Mouse (Mus musculus): ENCODE results near the gene Dennd1a. TPM values are rescaled to one million over a fixed set of nuclear protein-coding genes. Genes with fewer than 3 reads are reported as not detected.
A peak's percentile ranks its signal among the peaks of the same experiment; 100 is the strongest.

The Dennd1a gene
- polyA plus RNA-seq, 1 experiment from 2014 or later, result 10.9 TPM

GRCm38 (mm10) chr2:37769793-37770192 is 517.4 kb downstream of the Dennd1a start:
- Histone ChIP-seq H3K27me3 (replicated peaks; ENCODE audit: control insufficient read depth, insufficient read depth, low read length) (no peaks in the 10 kb centered on the region), H3K9ac (ENCODE audit: low read depth, low read length) (no peak overlapping the region), H3K9me3 (ENCODE audit: control insufficient read depth, low read length) (no peaks in the 10 kb centered on the region), H3K4me2 (ENCODE audit: low read depth, low read length) (no peak overlapping the region), H3K36me3 (ENCODE audit: control insufficient read depth, insufficient read depth, low read length) (no peaks in the 10 kb centered on the region), H3K4me3 (ENCODE audit: low read depth, low read length) (no peak overlapping the region), H3K27ac (replicated peaks; ENCODE audit: low read depth, low read length) (no peak overlapping the region), H3K4me1 (ENCODE audit: control insufficient read depth, insufficient read depth, low read length) (peaks cover 50% of the 10 kb centered on the region)
- WGBS, result 81% methylated on average over 8 of the region's 8 CpGs
- ATAC-seq (ENCODE audit: low read depth) (no peak), DNase-seq (ENCODE audit: low spot score) (no peak)

- Histone ChIP-seq H3K36me3 (ENCODE audit: control insufficient read depth, insufficient read depth, low read length) (no peaks in the 10 kb centered on the region), H3K27ac (replicated peaks; ENCODE audit: low read depth, low read length) (no peak overlapping the region; the same call in 1 of the 2 replicates), H3K27me3 (replicated peaks; ENCODE audit: control insufficient read depth, insufficient read depth, low read length) (no peaks in the 10 kb centered on the region), H3K9me3 (ENCODE audit: control insufficient read depth, low read length) (no peaks in the 10 kb centered on the region), H3K4me3 (ENCODE audit: low read depth, low read length) (no peak overlapping the region), H3K9ac (ENCODE audit: low read depth, low read length) (no peak overlapping the region), H3K4me2 (ENCODE audit: low read depth, low read length) (no peak overlapping the region), H3K4me1 (ENCODE audit: control insufficient read depth, insufficient read depth, low read length) (peaks cover 50% of the 10 kb centered on the region)
- peak; percentile 48 for ATAC-seq (ENCODE audit: low read depth)
- peak; percentile 85 for DNase-seq (ENCODE audit: low spot score)
- 36% methylated on average over 2 of the region's 2 CpGs for WGBS
Measured at GRCm38 (mm10) chr2:37768903-37769302, 518.3 kb downstream of the Dennd1a start.

- WGBS, result 65% methylated on average over 3 of the region's 3 CpGs
- Histone ChIP-seq H3K4me3 (ENCODE audit: low read depth, low read length) (no peak overlapping the region), H3K36me3 (ENCODE audit: control insufficient read depth, insufficient read depth, low read length) (no peaks in the 10 kb centered on the region), H3K9me3 (ENCODE audit: control insufficient read depth, low read length) (no peaks in the 10 kb centered on the region), H3K4me1 (ENCODE audit: control insufficient read depth, insufficient read depth, low read length) (peaks cover 50% of the 10 kb centered on the region), H3K9ac (ENCODE audit: low read depth, low read length) (no peak overlapping the region), H3K4me2 (ENCODE audit: low read depth, low read length) (no peak overlapping the region), H3K27ac (replicated peaks; ENCODE audit: low read depth, low read length) (0 out of 2 replicates have a peak overlapping the region, but pooled peaks have one; percentile 8), H3K27me3 (replicated peaks; ENCODE audit: control insufficient read depth, insufficient read depth, low read length) (no peaks in the 10 kb centered on the region)
- DNase-seq (ENCODE audit: low spot score) (no peak), ATAC-seq (ENCODE audit: low read depth) (no peak)
Measured at GRCm38 (mm10) chr2:37767739-37768138, 519.5 kb downstream of the Dennd1a start.

- peak; percentile 13 for ATAC-seq (ENCODE audit: low read depth)
Measured at GRCm38 (mm10) chr2:37767080-37767547, 520.1 kb downstream of the Dennd1a start.

GRCm38 (mm10) chr2:37766027-37766761 is 521.0 kb downstream of the Dennd1a start:
- H3K27ac ChIP-seq (replicated peaks; ENCODE audit: low read depth, low read length), result peak overlapping the region; percentile 3; the same call in 1 of the 2 replicates
- peaks cover 46% of the 10 kb centered on the region for H3K4me1 ChIP-seq (ENCODE audit: control insufficient read depth, insufficient read depth, low read length)
- DNase-seq (ENCODE audit: low spot score) (peak; percentile 59), ATAC-seq (ENCODE audit: low read depth) (peak; percentile 44)
- H3K9me3 ChIP-seq (ENCODE audit: control insufficient read depth, low read length), result no peaks in the 10 kb centered on the region
- H3K4me3 ChIP-seq (ENCODE audit: low read depth, low read length), result no peak overlapping the region
- no peak overlapping the region for H3K9ac ChIP-seq (ENCODE audit: low read depth, low read length)
- no peak overlapping the region for H3K4me2 ChIP-seq (ENCODE audit: low read depth, low read length)
- H3K27me3 ChIP-seq (replicated peaks; ENCODE audit: control insufficient read depth, insufficient read depth, low read length), result no peaks in the 10 kb centered on the region
- no peaks in the 10 kb centered on the region for H3K36me3 ChIP-seq (ENCODE audit: control insufficient read depth, insufficient read depth, low read length)
- WGBS, result 29% methylated on average over 11 of the region's 11 CpGs

More at GRCm38 (mm10) chr2:37767080-37767547, 520.1 kb downstream of the Dennd1a start:
- peak overlapping the region; percentile 8; the same call in 1 of the 2 replicates for H3K27ac ChIP-seq (replicated peaks; ENCODE audit: low read depth, low read length)
- no peak overlapping the region for H3K4me2 ChIP-seq (ENCODE audit: low read depth, low read length)
- no peak overlapping the region for H3K9ac ChIP-seq (ENCODE audit: low read depth, low read length)
- 3% methylated on average over 9 of the region's 9 CpGs for WGBS
- no peak overlapping the region for H3K4me3 ChIP-seq (ENCODE audit: low read depth, low read length)
- H3K9me3 ChIP-seq (ENCODE audit: control insufficient read depth, low read length), result no peaks in the 10 kb centered on the region
- H3K36me3 ChIP-seq (ENCODE audit: control insufficient read depth, insufficient read depth, low read length), result no peaks in the 10 kb centered on the region
- no peaks in the 10 kb centered on the region for H3K27me3 ChIP-seq (replicated peaks; ENCODE audit: control insufficient read depth, insufficient read depth, low read length)
- DNase-seq (ENCODE audit: low spot score), result peak; percentile 79
- peaks cover 50% of the 10 kb centered on the region for H3K4me1 ChIP-seq (ENCODE audit: control insufficient read depth, insufficient read depth, low read length)

GRCm38 (mm10) chr2:37765082-37765483 is 522.1 kb downstream of the Dennd1a start:
- H3K4me1 ChIP-seq (ENCODE audit: control insufficient read depth, insufficient read depth, low read length), result peaks cover 42% of the 10 kb centered on the region
- no peaks in the 10 kb centered on the region for H3K36me3 ChIP-seq (ENCODE audit: control insufficient read depth, insufficient read depth, low read length)
- H3K27ac ChIP-seq (replicated peaks; ENCODE audit: low read depth, low read length), result no peak overlapping the region
- no peak overlapping the region for H3K9ac ChIP-seq (ENCODE audit: low read depth, low read length)
- ATAC-seq (ENCODE audit: low read depth) (no peak; the same call in 1 of the 2 replicates), DNase-seq (ENCODE audit: low spot score) (no peak)
- H3K27me3 ChIP-seq (replicated peaks; ENCODE audit: control insufficient read depth, insufficient read depth, low read length), result no peaks in the 10 kb centered on the region
- H3K9me3 ChIP-seq (ENCODE audit: control insufficient read depth, low read length), result no peaks in the 10 kb centered on the region
- H3K4me2 ChIP-seq (ENCODE audit: low read depth, low read length), result peak overlapping the region; percentile 14; the same call in 1 of the 2 replicates
- 23% methylated on average over 21 of the region's 21 CpGs for WGBS
- H3K4me3 ChIP-seq (ENCODE audit: low read depth, low read length), result no peak overlapping the region

GRCm38 (mm10) chr2:37764514-37764913 is 522.7 kb downstream of the Dennd1a start:
- Histone ChIP-seq H3K9ac (ENCODE audit: low read depth, low read length) (no peak overlapping the region), H3K4me2 (ENCODE audit: low read depth, low read length) (no peak overlapping the region), H3K4me3 (ENCODE audit: low read depth, low read length) (no peak overlapping the region), H3K9me3 (ENCODE audit: control insufficient read depth, low read length) (no peaks in the 10 kb centered on the region), H3K27ac (replicated peaks; ENCODE audit: low read depth, low read length) (no peak overlapping the region), H3K27me3 (replicated peaks; ENCODE audit: control insufficient read depth, insufficient read depth, low read length) (no peaks in the 10 kb centered on the region), H3K4me1 (ENCODE audit: control insufficient read depth, insufficient read depth, low read length) (peaks cover 39% of the 10 kb centered on the region), H3K36me3 (ENCODE audit: control insufficient read depth, insufficient read depth, low read length) (no peaks in the 10 kb centered on the region)
- 72% methylated on average over 2 of the region's 2 CpGs for WGBS
- ATAC-seq (ENCODE audit: low read depth) (no peak), DNase-seq (ENCODE audit: low spot score) (no peak)

- ATAC-seq (ENCODE audit: low read depth) (no peak), DNase-seq (ENCODE audit: low spot score) (no peak)
- no peak overlapping the region for H3K4me2 ChIP-seq (ENCODE audit: low read depth, low read length)
- WGBS, result 36% methylated on average over 3 of the region's 3 CpGs
- no peaks in the 10 kb centered on the region for H3K36me3 ChIP-seq (ENCODE audit: control insufficient read depth, insufficient read depth, low read length)
- no peak overlapping the region for H3K27ac ChIP-seq (replicated peaks; ENCODE audit: low read depth, low read length)
- H3K4me1 ChIP-seq (ENCODE audit: control insufficient read depth, insufficient read depth, low read length), result peaks cover 36% of the 10 kb centered on the region
- H3K4me3 ChIP-seq (ENCODE audit: low read depth, low read length), result no peak overlapping the region
- no peaks in the 10 kb centered on the region for H3K27me3 ChIP-seq (replicated peaks; ENCODE audit: control insufficient read depth, insufficient read depth, low read length)
- no peaks in the 10 kb centered on the region for H3K9me3 ChIP-seq (ENCODE audit: control insufficient read depth, low read length)
- no peak overlapping the region for H3K9ac ChIP-seq (ENCODE audit: low read depth, low read length)
Measured at GRCm38 (mm10) chr2:37763638-37764037, 523.6 kb downstream of the Dennd1a start.

- H3K27ac ChIP-seq (replicated peaks; ENCODE audit: low read depth, low read length), result no peak overlapping the region
- no peak overlapping the region for H3K4me2 ChIP-seq (ENCODE audit: low read depth, low read length)
- DNase-seq (ENCODE audit: low spot score) (no peak), ATAC-seq (ENCODE audit: low read depth) (no peak)
- 44% methylated on average over 6 of the region's 6 CpGs for WGBS
- H3K4me1 ChIP-seq (ENCODE audit: control insufficient read depth, insufficient read depth, low read length), result peaks cover 26% of the 10 kb centered on the region
- no peak overlapping the region for H3K4me3 ChIP-seq (ENCODE audit: low read depth, low read length)
- no peaks in the 10 kb centered on the region for H3K9me3 ChIP-seq (ENCODE audit: control insufficient read depth, low read length)
- no peaks in the 10 kb centered on the region for H3K36me3 ChIP-seq (ENCODE audit: control insufficient read depth, insufficient read depth, low read length)
- H3K27me3 ChIP-seq (replicated peaks; ENCODE audit: control insufficient read depth, insufficient read depth, low read length), result no peaks in the 10 kb centered on the region
- no peak overlapping the region for H3K9ac ChIP-seq (ENCODE audit: low read depth, low read length)
Measured at GRCm38 (mm10) chr2:37760633-37761032, 526.6 kb downstream of the Dennd1a start.
